Mouse (Mus musculus) heart, adult 2 months (tissue): ENCODE results near the gene Nup93. TPM values are rescaled to one million over a fixed set of nuclear protein-coding genes. Genes with fewer than 3 reads are reported as not detected.

Experiments
- DNase-seq, 2 experiments: peaks; one replicate each; pipeline ENCODE4 v3.0.0; 2021
- H3K27ac ChIP-seq: fragments of 200-600 bp; 2 replicates; pipeline ENCODE4 v1.8.1; 2022
- H3K27me3 ChIP-seq: fragments of 200-500 bp; 2 replicates; pipeline ENCODE4 v1.6.1; 2012; ENCODE audit warnings: mild to moderate bottlenecking, low read length, inconsistent platforms, mixed read lengths; ENCODE audit not compliant: control insufficient read depth, insufficient read depth
- H3K36me3 ChIP-seq: fragments of 200-500 bp; 2 replicates; pipeline ENCODE4 v1.6.1; 2012; ENCODE audit warnings: low read length, inconsistent platforms; ENCODE audit not compliant: control insufficient read depth, insufficient read depth
- H3K4me1 ChIP-seq: fragments of 200-500 bp; 2 replicates; pipeline ENCODE4 v1.6.1; 2011; ENCODE audit warnings: low read length; ENCODE audit not compliant: control insufficient read depth, insufficient read depth
- H3K4me3 ChIP-seq: fragments of 200-600 bp; 2 replicates; pipeline ENCODE4 v1.8.1; 2022
- H3K79me2 ChIP-seq: fragments of 200-500 bp; replicated peaks from 2 replicates; pipeline ENCODE4 v1.6.1; 2012; ENCODE audit warnings: mild to moderate bottlenecking, inconsistent platforms, low read length, moderate library complexity, mixed read lengths; ENCODE audit not compliant: control insufficient read depth, insufficient read depth
- H3K9ac ChIP-seq: fragments of 200-500 bp; 2 replicates; pipeline ENCODE4 v1.6.1; 2012; ENCODE audit warnings: low read depth, mild to moderate bottlenecking, control low read depth, inconsistent platforms, low read length, mixed read lengths
- CTCF ChIP-seq: fragments of 200-600 bp; IDR thresholded peaks from 2 replicates; pipeline ENCODE4 v1.8.1; 2022; ENCODE audit warnings: antibody characterized with exemption, mild to moderate bottlenecking, moderate library complexity
- EP300 ChIP-seq: fragments of 200-500 bp; IDR thresholded peaks from 2 replicates; pipeline ENCODE4 v1.6.1; 2011; ENCODE audit warnings: low read depth, low read length, control low read depth; ENCODE audit not compliant: insufficient read depth
- POLR2A ChIP-seq: fragments of 200-500 bp; IDR thresholded peaks from 2 replicates; pipeline ENCODE4 v1.6.1; 2011; ENCODE audit warnings: mild to moderate bottlenecking, low read depth, low read length, control low read depth; ENCODE audit not compliant: insufficient read depth
- WGBS: fragments of 180-500 bp; shearing (Covaris S2); methylation state at CpG from one replicate; pipeline ENCODE4 v1.1.7; 2018; 5-methylcytosine and 5-hydroxymethylcytosine counted together
- intact Hi-C: fragments of 180-260 bp; cut with DNase I; formaldehyde crosslinking; loops from one replicate; pipeline ENCODE4 v1.15.1; 2025
- polyA plus RNA-seq: library from polyadenylated mRNA; depleted of rRNA; stranded (reverse); fragments of >200 nt; gene quantifications from 2 replicates; pipeline ENCODE4 v1.2.3, GENCODE M21; 2012
- total RNA-seq, 2 experiments: library from RNA; stranded (reverse); gene quantifications; 2 replicates each; pipeline ENCODE4 v1.2.3; 2021

The Nup93 gene
- total and polyA plus RNA-seq, 3 experiments: 11.7 to 15.5 (median 13.7) TPM

DNA sequence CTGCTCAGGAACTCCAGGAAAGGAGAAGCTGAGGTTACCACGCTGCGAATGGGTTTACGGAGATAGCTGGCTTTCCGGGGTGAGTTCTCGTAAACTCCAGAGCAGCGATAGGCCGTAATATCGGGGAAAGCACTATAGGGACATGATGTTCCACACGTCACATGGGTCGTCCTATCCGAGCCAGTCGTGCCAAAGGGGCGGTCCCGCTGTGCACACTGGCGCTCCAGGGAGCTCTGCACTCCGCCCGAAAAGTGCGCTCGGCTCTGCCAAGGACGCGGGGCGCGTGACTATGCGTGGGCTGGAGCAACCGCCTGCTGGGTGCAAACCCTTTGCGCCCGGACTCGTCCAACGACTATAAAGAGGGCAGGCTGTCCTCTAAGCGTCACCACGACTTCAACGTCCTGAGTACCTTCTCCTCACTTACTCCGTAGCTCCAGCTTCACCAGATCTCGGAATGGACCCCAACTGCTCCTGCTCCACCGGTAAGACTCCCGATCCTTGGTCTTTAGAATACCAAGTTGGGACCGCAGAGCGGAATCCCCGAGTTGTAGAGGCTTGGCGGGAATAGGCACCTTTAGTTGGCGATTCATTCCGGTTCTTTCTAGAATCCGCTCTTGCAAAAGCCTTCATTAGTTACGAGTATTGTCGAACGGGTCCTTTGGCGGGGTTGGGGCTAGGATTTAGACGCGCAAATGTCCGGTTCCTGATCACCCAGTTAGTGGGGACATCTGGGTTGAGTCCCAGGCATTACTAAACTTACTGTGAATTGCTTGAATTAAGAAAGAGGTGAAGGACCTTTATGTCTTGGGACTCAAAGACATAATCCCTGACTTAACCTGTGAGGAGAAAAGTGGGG, 35.3 kb upstream of the Nup93 start, which contains the start of gene Mt1:
Gene Mt1, plus strand, starts transcription at position 226 of the 856 bp plus-strand sequence.
- Histone ChIP-seq H3K27me3 (no peaks in the 10 kb centered on the region), H3K4me3 (peak within 1 kb of the TSS; percentile 65), H3K36me3 (no peaks in the 10 kb centered on the region; the same call in 1 of the 2 replicates), H3K4me1 (peaks cover 1% of the 10 kb centered on the region), H3K27ac (peak within 1 kb of the TSS; percentile 97), H3K9ac (peak within 1 kb of the TSS; percentile 57), H3K79me2 (no peaks in the 10 kb centered on the region)
- under 1% methylated on average over 50 of the region's 50 CpGs for WGBS
- TF ChIP-seq CTCF: no peak
- peak; percentile 99 for TF ChIP-seq POLR2A
- peak; percentile 97 for TF ChIP-seq EP300
- peak; percentile 89 to 94 for DNase-seq
- intact Hi-C loops: no loop called here

DNA sequence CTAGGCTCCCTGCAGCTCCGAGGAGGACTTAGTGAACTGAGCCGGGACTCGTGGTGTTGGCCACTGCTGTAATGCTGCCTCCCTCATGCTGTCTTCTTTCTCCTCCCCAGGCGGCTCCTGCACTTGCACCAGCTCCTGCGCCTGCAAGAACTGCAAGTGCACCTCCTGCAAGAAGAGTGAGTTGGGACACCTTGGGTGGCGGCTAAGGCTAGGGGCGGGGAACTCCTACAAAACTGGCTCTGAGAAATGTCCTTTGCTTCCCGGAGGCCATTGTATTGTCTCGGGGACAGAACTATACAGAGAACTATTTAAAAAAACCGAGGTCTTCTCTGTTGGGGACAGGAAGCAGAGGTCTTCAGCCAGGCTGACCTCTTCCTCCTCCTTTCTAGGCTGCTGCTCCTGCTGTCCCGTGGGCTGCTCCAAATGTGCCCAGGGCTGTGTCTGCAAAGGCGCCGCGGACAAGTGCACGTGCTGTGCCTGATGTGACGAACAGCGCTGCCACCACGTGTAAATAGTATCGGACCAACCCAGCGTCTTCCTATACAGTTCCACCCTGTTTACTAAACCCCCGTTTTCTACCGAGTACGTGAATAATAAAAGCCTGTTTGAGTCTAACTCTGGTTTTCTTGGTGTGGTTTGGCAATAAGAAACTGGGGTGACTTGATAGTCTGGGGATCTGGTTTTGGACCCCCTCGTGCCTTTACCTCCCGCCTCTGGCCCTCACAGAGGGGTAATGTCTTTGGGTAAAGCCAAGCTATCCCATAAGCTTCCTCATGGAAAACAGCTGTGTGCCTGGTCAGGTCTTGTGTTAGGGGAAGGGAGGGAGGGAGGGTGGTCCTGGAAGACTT, 34.4 kb upstream of the Nup93 start:
- Histone ChIP-seq H3K4me1 (peaks cover 1% of the 10 kb centered on the region), H3K79me2 (no peaks in the 10 kb centered on the region), H3K27ac (peak overlapping the region; percentile 97), H3K9ac (peak overlapping the region; percentile 57), H3K36me3 (no peaks in the 10 kb centered on the region; the same call in 1 of the 2 replicates), H3K4me3 (peak overlapping the region; percentile 65), H3K27me3 (no peaks in the 10 kb centered on the region)
- peak; percentile 49 to 60 for DNase-seq
- no peak; the same call in 1 of the 2 replicates for TF ChIP-seq POLR2A
- TF ChIP-seq EP300: peak; percentile 31; the same call in 1 of the 2 replicates
- no peak for TF ChIP-seq CTCF
- intact Hi-C loops: no loop called here
- WGBS: 6% methylated on average over 25 of the region's 25 CpGs

DNA sequence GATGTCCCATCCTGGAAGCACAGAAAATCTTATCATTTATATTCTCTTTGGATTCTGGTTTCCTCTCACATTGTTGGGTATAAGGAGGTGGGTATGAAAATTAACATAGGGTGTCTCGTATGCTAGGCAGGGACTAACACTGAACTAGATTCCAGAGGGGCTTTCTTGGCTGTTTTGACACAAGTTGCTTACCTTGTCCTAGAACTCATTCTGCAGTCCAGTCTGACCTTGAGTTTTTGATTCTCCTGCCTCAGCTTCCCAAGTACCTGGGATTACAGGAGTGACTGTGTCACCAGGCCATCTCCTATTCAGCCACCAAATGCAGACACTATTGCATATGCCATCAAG, 33.8 kb upstream of the Nup93 start:
- 85% methylated on average over 1 of the region's 1 CpGs for WGBS
- no peak for TF ChIP-seq CTCF
- TF ChIP-seq POLR2A: no peak
- TF ChIP-seq EP300: no peak
- Histone ChIP-seq H3K9ac (no peak overlapping the region), H3K4me3 (peak overlapping the region; percentile 65; the same call in 1 of the 2 replicates), H3K27ac (no peak overlapping the region; the same call in 1 of the 2 replicates), H3K4me1 (peaks cover 1% of the 10 kb centered on the region), H3K36me3 (no peaks in the 10 kb centered on the region; the same call in 1 of the 2 replicates), H3K79me2 (no peaks in the 10 kb centered on the region), H3K27me3 (no peaks in the 10 kb centered on the region)
- intact Hi-C loops: no loop called here
- no peak for DNase-seq

DNA sequence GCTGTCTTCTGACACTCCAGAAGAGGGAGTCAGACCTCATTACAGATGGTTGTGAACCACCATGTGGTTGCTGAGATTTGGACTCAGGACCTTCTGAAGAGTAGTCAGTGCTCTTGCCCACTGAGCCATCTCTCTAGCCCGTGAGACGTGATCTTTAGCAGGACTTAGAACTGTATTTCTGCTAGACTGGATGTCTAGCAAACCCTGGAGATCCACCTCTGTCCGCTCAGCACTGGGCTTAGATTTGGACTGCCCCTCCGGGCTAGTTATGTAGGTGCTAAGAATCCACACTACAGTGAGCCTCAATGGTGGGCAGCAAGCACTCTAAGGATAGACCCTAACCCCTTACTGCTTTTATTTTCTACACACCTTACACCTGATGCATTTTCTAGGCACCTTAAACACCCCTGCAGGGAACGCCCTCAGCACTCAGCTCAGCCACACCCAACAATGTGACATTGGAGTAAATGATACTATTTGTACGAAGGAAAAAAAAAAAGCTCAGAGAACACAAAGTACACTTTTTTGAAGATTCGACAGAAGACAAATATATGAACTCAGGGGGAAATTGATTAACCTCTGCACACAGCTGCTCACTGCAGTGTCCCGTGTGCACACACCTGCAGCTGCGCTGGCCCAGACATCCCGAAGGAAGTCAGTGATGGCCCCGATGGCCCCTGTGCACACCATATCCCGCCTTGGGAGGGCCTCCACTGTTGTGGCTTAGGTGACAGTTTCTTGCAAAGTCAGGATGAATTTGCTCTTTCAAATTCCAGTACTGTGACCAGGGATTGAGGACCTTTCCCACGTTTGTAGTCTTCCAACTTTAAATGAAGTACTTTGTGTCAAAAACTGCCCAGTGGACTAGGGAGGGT, 32.1 kb upstream of the Nup93 start:
- H3K4me1 ChIP-seq: peaks cover 1% of the 10 kb centered on the region
- no peaks in the 10 kb centered on the region; the same call in 1 of the 2 replicates for H3K36me3 ChIP-seq
- no peaks in the 10 kb centered on the region for H3K27me3 ChIP-seq
- H3K27ac ChIP-seq: peak overlapping the region; percentile 64
- intact Hi-C loops: no loop called here
- H3K4me3 ChIP-seq: no peak overlapping the region
- 78% methylated on average over 13 of the region's 13 CpGs for WGBS
- DNase-seq: no peak
- peak overlapping the region; percentile 74 for H3K9ac ChIP-seq
- TF ChIP-seq EP300 (peak; percentile 27; the same call in 1 of the 2 replicates), POLR2A (peak; percentile 35; the same call in 1 of the 2 replicates), CTCF (no peak)
- H3K79me2 ChIP-seq: no peaks in the 10 kb centered on the region

DNA sequence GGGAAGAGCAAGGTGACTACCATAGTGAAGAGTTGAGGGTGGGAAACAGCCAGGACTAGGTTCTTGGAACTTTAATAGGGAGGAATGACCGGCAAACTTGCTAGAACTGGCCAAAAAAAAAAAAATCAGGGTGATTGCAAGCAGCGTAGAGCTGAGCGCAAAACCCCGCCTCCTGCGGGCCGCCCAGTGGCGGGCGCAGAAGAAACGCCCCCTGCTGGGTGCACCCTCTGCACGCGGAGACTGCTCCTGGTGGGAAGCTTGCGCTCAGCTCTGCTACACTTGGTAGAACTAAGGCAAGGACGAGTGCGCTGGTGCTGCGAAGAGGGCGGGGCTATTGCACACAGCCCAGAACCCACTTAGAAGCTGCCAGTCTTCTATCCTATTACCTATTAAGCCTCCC, 31.2 kb upstream of the Nup93 start:
- DNase-seq: peak; percentile 85 to 87
- H3K4me1 ChIP-seq: peaks cover 1% of the 10 kb centered on the region
- under 1% methylated on average over 16 of the region's 16 CpGs for WGBS
- TF ChIP-seq CTCF (peak; percentile 86), EP300 (peak; percentile 61; the same call in 1 of the 2 replicates), POLR2A (no peak; the same call in none of the 2 replicates)
- H3K27ac ChIP-seq: peak overlapping the region; percentile 64
- no peaks in the 10 kb centered on the region for H3K79me2 ChIP-seq
- peak overlapping the region; percentile 29; the same call in 1 of the 2 replicates for H3K4me3 ChIP-seq
- peak overlapping the region; percentile 74 for H3K9ac ChIP-seq
- no peaks in the 10 kb centered on the region; the same call in 1 of the 2 replicates for H3K36me3 ChIP-seq
- intact Hi-C loops: no loop called here
- no peaks in the 10 kb centered on the region for H3K27me3 ChIP-seq
